Mouse (Mus musculus): ENCODE measurements around the gene Rsbn1l. TPM values are rescaled to one million over a fixed set of nuclear protein-coding genes. Genes with fewer than 3 reads are reported as not detected.

Gene Rsbn1l
- total RNA-seq, 1 experiment from 2014 or later, result 54.1 TPM

- ATAC-seq (replicated peaks; ENCODE audit: low read depth, poor library complexity, severe bottlenecking), result peak; percentile 79
Measured at GRCm38 (mm10) chr5:20913372-20914275, 42.6 kb downstream of the Rsbn1l start.

- no peak for ATAC-seq (replicated peaks; ENCODE audit: low read depth, poor library complexity, severe bottlenecking)
Measured at GRCm38 (mm10) chr5:20911741-20912140, 44.5 kb downstream of the Rsbn1l start.

GRCm38 (mm10) chr5:20906191-20906590, 50.0 kb downstream of the Rsbn1l start:
- ATAC-seq (replicated peaks; ENCODE audit: low read depth, poor library complexity, severe bottlenecking), result peak; percentile 42

- ATAC-seq (replicated peaks; ENCODE audit: low read depth, poor library complexity, severe bottlenecking), result no peak
Measured at GRCm38 (mm10) chr5:20905437-20905836, 50.8 kb downstream of the Rsbn1l start.

GRCm38 (mm10) chr5:20904647-20905046, 51.6 kb downstream of the Rsbn1l start:
- ATAC-seq (replicated peaks; ENCODE audit: low read depth, poor library complexity, severe bottlenecking), result no peak

GRCm38 (mm10) chr5:20897446-20898167, 58.6 kb downstream of the Rsbn1l start:
- ATAC-seq (replicated peaks; ENCODE audit: low read depth, poor library complexity, severe bottlenecking), result peak; percentile 99

- ATAC-seq (replicated peaks; ENCODE audit: low read depth, poor library complexity, severe bottlenecking), result no peak
Measured at GRCm38 (mm10) chr5:20884036-20884620, 72.1 kb downstream of the Rsbn1l start.

GRCm38 (mm10) chr5:20881915-20882800, 74.0 kb downstream of the Rsbn1l start, which contains the start of the genes Phtf2 and Tmem60:
Gene Phtf2, minus strand, starts transcription at chr5:20882124.
Gene Tmem60, plus strand, starts transcription at chr5:20882191.
- ATAC-seq (replicated peaks; ENCODE audit: low read depth, poor library complexity, severe bottlenecking), result peak; percentile 91

- no peak for ATAC-seq (replicated peaks; ENCODE audit: low read depth, poor library complexity, severe bottlenecking)
Measured at GRCm38 (mm10) chr5:20880797-20881775, 75.1 kb downstream of the Rsbn1l start.

GRCm38 (mm10) chr5:20880386-20880785, 75.8 kb downstream of the Rsbn1l start:
- ATAC-seq (replicated peaks; ENCODE audit: low read depth, poor library complexity, severe bottlenecking), result no peak

- no peak for ATAC-seq (replicated peaks; ENCODE audit: low read depth, poor library complexity, severe bottlenecking)
Measured at GRCm38 (mm10) chr5:20876934-20877426, 79.2 kb downstream of the Rsbn1l start.

- ATAC-seq (replicated peaks; ENCODE audit: low read depth, poor library complexity, severe bottlenecking), result no peak
Measured at GRCm38 (mm10) chr5:20873146-20873545, 83.1 kb downstream of the Rsbn1l start.

GRCm38 (mm10) chr5:20865193-20865755, 90.9 kb downstream of the Rsbn1l start:
- peak; percentile 26; the same call in 1 of the 2 replicates for ATAC-seq (replicated peaks; ENCODE audit: low read depth, poor library complexity, severe bottlenecking)

- ATAC-seq (replicated peaks; ENCODE audit: low read depth, poor library complexity, severe bottlenecking), result peak; percentile 55
Measured at GRCm38 (mm10) chr5:20864216-20864969, 91.8 kb downstream of the Rsbn1l start.

GRCm38 (mm10) chr5:20861901-20862300, 94.3 kb downstream of the Rsbn1l start:
- no peak for ATAC-seq (replicated peaks; ENCODE audit: low read depth, poor library complexity, severe bottlenecking)

- peak; percentile 45; the same call in 1 of the 2 replicates for ATAC-seq (replicated peaks; ENCODE audit: low read depth, poor library complexity, severe bottlenecking)
Measured at GRCm38 (mm10) chr5:20860565-20860964, 95.6 kb downstream of the Rsbn1l start.

- ATAC-seq (replicated peaks; ENCODE audit: low read depth, poor library complexity, severe bottlenecking), result no peak
Measured at GRCm38 (mm10) chr5:20858404-20858803, 97.8 kb downstream of the Rsbn1l start.

Measured in common myeloid progenitor, adult 5-6 weeks (primary cell).